Mouse (Mus musculus): ENCODE data around the gene Tarbp1. TPM values are rescaled to one million over a fixed set of nuclear protein-coding genes. Genes with fewer than 3 reads are reported as not detected.

Gene Tarbp1
- total RNA-seq, 2 experiments from 2014 or later, result 4.8 to 7.1 TPM

GRCm38 (mm10) chr8:126508221-126508620, 33.4 kb upstream of the Tarbp1 start:
- TF ChIP-seq CTCF (IDR thresholded peaks at IDR 0.05), result no peak
- Histone ChIP-seq H3K27ac (no peak overlapping the region), H3K4me3 (no peak overlapping the region)
- intact Hi-C loops (cut with DNase I), result no loop called here
- no peak for DNase-seq

GRCm38 (mm10) chr8:126504492-126505182, 29.8 kb upstream of the Tarbp1 start:
- Histone ChIP-seq H3K4me3 (no peak overlapping the region), H3K27ac (no peak overlapping the region; the same call in 1 of the 2 replicates)
- intact Hi-C loops (cut with DNase I), result no loop called here
- TF ChIP-seq CTCF (IDR thresholded peaks at IDR 0.05), result no peak
- DNase-seq, result no peak

GRCm38 (mm10) chr8:126502722-126503121, 27.9 kb upstream of the Tarbp1 start:
- no peak for TF ChIP-seq CTCF (IDR thresholded peaks at IDR 0.05)
- DNase-seq, result no peak
- intact Hi-C loops (cut with DNase I), result no loop called here
- H3K4me3 ChIP-seq, result no peak overlapping the region
- H3K27ac ChIP-seq, result no peak overlapping the region

GRCm38 (mm10) chr8:126499371-126499770, 24.5 kb upstream of the Tarbp1 start:
- TF ChIP-seq CTCF (IDR thresholded peaks at IDR 0.05), result no peak
- intact Hi-C loops (cut with DNase I), result loop anchor here (5.0 kb wide), 2 partner anchors 338 to 473 kb away; partner anchors contain the start of gene Rbm34

GRCm38 (mm10) chr8:126498465-126498864, 23.6 kb upstream of the Tarbp1 start:
- peak overlapping the region; percentile 68 for H3K4me3 ChIP-seq
- intact Hi-C loops (cut with DNase I), result loop anchor here (5.0 kb wide), 2 partner anchors 339 to 474 kb away; partner anchors contain the start of gene Rbm34
- no peak for DNase-seq
- peak overlapping the region; percentile 97 for H3K27ac ChIP-seq
- no peak for TF ChIP-seq CTCF (IDR thresholded peaks at IDR 0.05)

More at GRCm38 (mm10) chr8:126499371-126499770, 24.5 kb upstream of the Tarbp1 start:
- Histone ChIP-seq H3K27ac (no peak overlapping the region), H3K4me3 (no peak overlapping the region)
- no peak for DNase-seq

DNA sequence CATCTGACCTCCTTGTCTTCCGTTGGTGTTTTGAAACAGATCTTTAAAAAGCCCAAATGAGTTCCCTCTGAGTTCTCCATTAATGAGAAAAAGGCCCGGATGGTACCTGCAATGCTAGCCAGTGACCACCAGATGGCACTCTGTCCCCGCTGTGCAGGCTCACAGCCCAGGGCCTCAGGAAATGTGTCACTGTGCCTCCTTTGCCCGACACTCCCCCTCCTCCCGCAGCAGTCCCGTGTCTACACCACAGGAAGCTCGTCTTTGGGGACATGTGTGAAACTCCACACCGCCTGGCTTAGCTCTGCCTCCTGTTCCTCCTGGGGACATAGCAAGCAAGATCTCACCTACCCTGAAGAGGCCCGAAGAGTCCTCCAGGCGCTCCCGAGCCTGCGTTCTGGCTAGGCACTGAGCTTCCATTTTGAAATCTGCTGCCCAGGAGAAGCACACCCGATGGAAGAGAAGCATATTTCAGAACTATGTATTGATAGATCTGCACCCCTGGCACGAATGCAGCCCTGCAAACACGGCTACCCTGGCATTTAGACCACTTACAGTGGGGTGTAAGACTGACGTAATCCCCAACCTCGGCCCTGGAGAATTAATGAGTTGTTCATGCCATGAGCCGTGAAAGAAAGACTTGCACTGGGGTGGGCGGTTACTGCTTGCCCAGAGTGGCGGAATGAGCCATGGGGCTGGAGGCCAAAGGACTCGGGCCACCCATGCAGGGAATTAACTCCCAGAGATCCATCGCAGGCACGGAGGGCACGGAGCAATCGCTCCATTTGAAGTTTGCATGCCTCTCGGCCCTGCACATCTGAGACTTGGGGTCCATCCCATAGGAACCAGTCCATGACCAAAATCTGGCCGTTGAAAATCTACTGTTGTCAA, 22.9 kb upstream of the Tarbp1 start:
- peak; percentile 98 for TF ChIP-seq CTCF (IDR thresholded peaks at IDR 0.05)
- Histone ChIP-seq H3K27ac (peak overlapping the region; percentile 97), H3K4me3 (peak overlapping the region; percentile 68)
- peak; percentile 93 for DNase-seq
- intact Hi-C loops (cut with DNase I), result loop anchor here (1.0 to 5.0 kb wide), 7 partner anchors 69 to 475 kb away; partner anchors contain the start of gene Rbm34

- Histone ChIP-seq H3K4me3 (no peak overlapping the region), H3K27ac (peak overlapping the region; percentile 97)
- intact Hi-C loops (cut with DNase I), result loop anchor here (1.0 to 5.0 kb wide), 7 partner anchors 70 to 475 kb away; partner anchors contain the start of gene Rbm34
- DNase-seq, result no peak
- no peak for TF ChIP-seq CTCF (IDR thresholded peaks at IDR 0.05)
These were observed 22.1 kb upstream of the Tarbp1 start for GRCm38 (mm10) chr8:126496915-126497314.

- no peak for DNase-seq
- no peak for TF ChIP-seq CTCF (IDR thresholded peaks at IDR 0.05)
- H3K27ac ChIP-seq, result no peak overlapping the region
- intact Hi-C loops (cut with DNase I), result loop anchor here (5.0 kb wide), 2 partner anchors 342 to 477 kb away; partner anchors contain the start of gene Rbm34
- H3K4me3 ChIP-seq, result no peak overlapping the region
These were observed 20.6 kb upstream of the Tarbp1 start for GRCm38 (mm10) chr8:126495461-126495860.

DNA sequence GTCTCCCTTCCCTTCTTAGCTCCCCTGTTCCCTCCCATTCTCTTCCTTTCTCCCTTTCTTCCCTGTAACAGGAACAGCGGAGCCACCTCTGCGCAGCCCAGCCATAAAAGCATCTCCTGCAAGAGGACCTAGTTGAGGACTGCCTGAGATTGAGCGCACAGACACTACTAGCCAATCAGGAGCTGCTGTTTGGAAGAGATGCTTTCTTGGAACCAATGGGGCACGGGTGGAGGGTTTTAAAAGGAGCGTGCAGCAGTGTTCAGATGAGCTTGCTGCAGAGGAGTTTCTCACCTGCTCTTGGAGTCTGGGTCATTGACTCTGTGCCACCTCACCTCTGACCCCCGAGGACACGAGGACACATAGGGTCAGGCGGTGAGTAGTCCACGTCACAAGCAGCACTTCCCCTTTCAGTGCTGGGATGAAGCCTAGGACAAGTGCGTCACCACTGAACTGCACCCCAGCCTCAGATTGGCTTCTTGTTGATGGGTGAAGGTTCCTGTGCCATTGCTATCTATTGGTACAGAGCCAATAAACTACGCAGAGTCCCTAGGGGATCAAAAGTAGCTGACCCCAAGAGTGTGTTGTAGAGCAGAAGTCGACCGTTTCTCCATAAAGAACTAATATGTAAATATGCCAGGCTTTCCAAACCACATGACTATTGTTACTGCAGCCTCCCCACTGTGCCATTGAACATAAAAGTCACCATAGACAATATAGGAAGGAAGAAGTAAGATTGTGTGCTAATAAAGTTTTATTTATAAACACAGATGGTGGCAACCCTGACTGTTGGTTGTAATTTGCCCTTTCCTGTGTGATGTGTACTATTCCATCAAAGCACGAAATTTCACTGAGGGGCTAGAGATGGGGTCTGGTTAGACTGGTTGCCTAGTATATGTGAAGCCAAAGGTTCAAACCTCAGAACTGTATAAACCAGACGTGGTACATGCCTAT, 19.6 kb upstream of the Tarbp1 start:
- intact Hi-C loops (cut with DNase I), result loop anchor here (5.0 kb wide), 2 partner anchors 343 to 478 kb away; partner anchors contain the start of gene Rbm34
- no peak for TF ChIP-seq CTCF (IDR thresholded peaks at IDR 0.05)
- no peak for DNase-seq
- Histone ChIP-seq H3K27ac (no peak overlapping the region), H3K4me3 (no peak overlapping the region)

DNA sequence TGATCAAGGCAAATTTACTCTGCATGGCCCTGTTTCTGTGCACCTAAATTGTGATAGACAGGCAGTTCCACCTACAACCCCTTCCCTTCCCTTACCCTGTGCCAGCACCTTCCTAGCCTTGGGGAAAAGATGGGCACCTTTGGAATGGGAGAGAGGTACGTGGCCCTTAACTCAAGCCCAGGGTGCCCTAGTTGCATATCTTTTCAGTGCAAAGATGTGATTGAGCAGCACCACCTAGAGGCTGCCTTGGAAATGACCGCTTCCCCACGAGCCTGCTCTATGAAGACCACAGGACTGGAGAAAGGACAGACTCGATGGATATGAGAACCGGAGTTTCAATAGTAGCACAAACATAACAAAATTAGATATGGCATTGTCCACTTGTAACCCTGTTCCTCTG, 8.1 kb upstream of the Tarbp1 start:
- TF ChIP-seq CTCF (IDR thresholded peaks at IDR 0.05), result peak; percentile 90
- H3K27ac ChIP-seq, result no peak overlapping the region
- intact Hi-C loops (cut with DNase I), result loop anchor here (5.0 to 10.0 kb wide), 2 partner anchors 228 to 439 kb away; no protein-coding TSS in a partner anchor
- H3K4me3 ChIP-seq, result no peak overlapping the region
- DNase-seq, result peak; percentile 78

- no peak for DNase-seq
- intact Hi-C loops (cut with DNase I), result loop anchor here (5.0 to 10.0 kb wide), 2 partner anchors 228 to 440 kb away; no protein-coding TSS in a partner anchor
These were observed 7.5 kb upstream of the Tarbp1 start for GRCm38 (mm10) chr8:126482348-126482720.

More at GRCm38 (mm10) chr8:126482348-126482720, 7.5 kb upstream of the Tarbp1 start:
- H3K4me3 ChIP-seq, result no peak overlapping the region
- H3K27ac ChIP-seq, result no peak overlapping the region
- TF ChIP-seq CTCF (IDR thresholded peaks at IDR 0.05), result no peak

Data from gastrocnemius, adult 2 months (tissue).